Mouse (Mus musculus) limb, embryonic 13.5 days (tissue): ENCODE data around the gene S1pr4. TPM values are rescaled to one million over a fixed set of nuclear protein-coding genes. Genes with fewer than 3 reads are reported as not detected.

ENCODE experiments used
- ATAC-seq: fragments of 200-750 bp; cut with Nextera tagmentation; 2 replicates; pipeline ENCODE4 v1.8.0; 2017; ENCODE audit warnings: low read depth, moderate number of reproducible peaks, moderate TSS enrichment; ENCODE audit not compliant: low FRiP score
- H3K27ac ChIP-seq: fragments of 300-500 bp; sonication (generic); 2 replicates; pipeline ENCODE4 v1.5.1; 2015; ENCODE audit warnings: inconsistent platforms, mild to moderate bottlenecking, moderate library complexity
- H3K27me3 ChIP-seq: fragments of 300-500 bp; sonication (generic); 2 replicates; pipeline ENCODE4 v1.6.1; 2015; ENCODE audit warnings: mild to moderate bottlenecking, inconsistent platforms
- H3K36me3 ChIP-seq: fragments of 300-500 bp; sonication (generic); 2 replicates; pipeline ENCODE4 v1.6.1; 2015; ENCODE audit warnings: inconsistent platforms, mild to moderate bottlenecking, moderate library complexity
- H3K4me1 ChIP-seq: fragments of 300-500 bp; sonication (generic); 2 replicates; pipeline ENCODE4 v1.6.1; 2015; ENCODE audit warnings: inconsistent platforms
- H3K4me2 ChIP-seq: fragments of 300-500 bp; sonication (generic); replicated peaks from 2 replicates; pipeline ENCODE4 v1.6.1; 2015; ENCODE audit warnings: inconsistent platforms, mild to moderate bottlenecking, moderate library complexity
- H3K4me3 ChIP-seq: fragments of 300-500 bp; sonication (generic); 2 replicates; pipeline ENCODE4 v1.5.1; 2015; ENCODE audit warnings: moderate library complexity, mild to moderate bottlenecking, inconsistent platforms
- H3K9ac ChIP-seq: fragments of 300-500 bp; sonication (generic); 2 replicates; pipeline ENCODE4 v1.6.1; 2015; ENCODE audit warnings: mild to moderate bottlenecking, inconsistent platforms
- H3K9me3 ChIP-seq: fragments of 300-500 bp; sonication (generic); 2 replicates; pipeline ENCODE4 v1.6.1; 2016; ENCODE audit warnings: inconsistent platforms
- WGBS: fragments of 180-500 bp; shearing (Covaris S2); methylation state at CpG from one replicate; pipeline ENCODE4 v1.1.7; 2015; 5-methylcytosine and 5-hydroxymethylcytosine counted together
- polyA plus RNA-seq: library from polyadenylated mRNA; unstranded; fragments of >200 nt; fragmentation: Nextera tagmentation; extraction: Ambion mirVana; gene quantifications from 2 replicates; pipeline ENCODE4 v1.2.1, GENCODE M21; 2015

S1pr4 gene
- polyA plus RNA-seq, 1 experiment from 2014 or later = 0.53 TPM

DNA sequence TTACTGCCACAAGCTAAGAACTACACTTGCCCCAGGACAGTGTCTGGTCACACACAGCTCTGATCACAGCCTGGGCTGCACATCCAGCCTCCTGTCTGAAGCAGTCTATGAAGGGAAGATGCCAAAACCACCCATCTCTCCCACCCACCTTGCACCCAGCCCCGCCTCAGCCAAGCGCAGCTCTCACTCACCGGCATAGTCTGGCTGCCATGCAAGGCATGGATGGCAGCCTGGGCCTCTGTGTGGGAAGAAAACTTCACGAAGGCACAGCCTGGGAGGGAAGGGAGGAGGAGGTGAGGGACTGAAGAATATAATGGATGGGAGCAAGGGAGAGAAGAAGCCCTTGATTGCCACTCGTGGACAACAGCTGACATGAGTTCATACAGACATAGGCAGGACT is 30.7 kb downstream of the S1pr4 start:
- H3K27ac ChIP-seq = no peak overlapping the region
- no peak overlapping the region for H3K9ac ChIP-seq
- WGBS = 82% methylated on average over 5 of the region's 5 CpGs
- ATAC-seq = no peak
- H3K9me3 ChIP-seq = no peaks in the 10 kb centered on the region
- H3K4me3 ChIP-seq = no peak overlapping the region
- peaks cover 14% of the 10 kb centered on the region for H3K4me1 ChIP-seq
- H3K36me3 ChIP-seq = no peaks in the 10 kb centered on the region
- H3K27me3 ChIP-seq = peaks cover 100% of the 10 kb centered on the region
- H3K4me2 ChIP-seq = no peak overlapping the region

DNA sequence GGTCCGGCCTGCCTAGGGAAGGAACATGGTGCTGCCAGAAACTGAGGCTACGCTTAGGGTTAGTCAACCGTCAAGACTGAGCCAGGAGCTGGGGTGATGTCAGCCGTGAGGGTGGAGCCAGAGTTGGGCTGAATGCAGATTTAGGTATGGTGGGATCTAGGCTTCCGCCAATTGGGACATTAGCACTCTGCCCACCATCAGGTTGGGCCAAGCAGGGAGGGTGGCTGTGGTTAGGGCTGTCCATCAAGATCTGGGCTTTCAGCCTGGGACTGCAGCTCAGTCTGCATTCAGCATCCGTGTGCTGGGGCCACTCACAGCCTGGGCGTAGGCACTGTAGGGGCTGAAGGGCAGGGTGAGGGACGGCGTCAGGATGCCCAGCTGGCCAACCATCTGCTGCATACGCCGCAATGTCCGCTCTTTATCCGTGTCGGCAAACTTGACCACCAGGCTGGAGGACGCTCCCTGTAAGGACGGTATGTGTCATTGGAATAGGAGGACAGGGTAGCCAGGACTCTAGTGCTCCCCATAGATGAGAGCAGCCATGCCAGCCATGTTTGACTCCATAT is 32.2 kb downstream of the S1pr4 start:
- 85% methylated on average over 16 of the region's 16 CpGs for WGBS
- peaks cover 100% of the 10 kb centered on the region for H3K27me3 ChIP-seq
- ATAC-seq = no peak

DNA sequence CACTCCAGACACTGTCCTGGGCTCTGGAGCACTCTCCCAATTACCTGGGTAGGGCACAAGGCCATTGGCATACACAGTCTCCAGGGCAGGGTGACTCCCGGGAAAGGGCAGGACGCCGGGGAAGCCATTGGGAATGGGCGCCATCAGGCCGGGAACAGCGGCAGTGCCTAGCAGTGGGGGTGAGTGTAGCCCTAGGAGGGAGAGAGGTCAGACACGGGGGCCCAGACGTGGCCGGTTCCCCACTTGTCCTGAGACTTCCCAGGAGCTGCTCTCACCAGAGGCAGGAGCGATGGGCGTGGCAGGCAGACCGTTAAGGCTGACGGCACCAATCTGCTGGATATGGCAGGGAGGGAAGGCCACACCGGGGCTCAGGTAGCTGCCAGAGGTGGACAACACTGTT is 33.1 kb downstream of the S1pr4 start:
- H3K27me3 ChIP-seq = peaks cover 100% of the 10 kb centered on the region
- H3K27ac ChIP-seq = no peak overlapping the region
- no peaks in the 10 kb centered on the region for H3K36me3 ChIP-seq
- WGBS = 52% methylated on average over 14 of the region's 14 CpGs
- no peak overlapping the region for H3K4me2 ChIP-seq
- ATAC-seq = no peak
- H3K9ac ChIP-seq = no peak overlapping the region
- H3K9me3 ChIP-seq = no peaks in the 10 kb centered on the region
- H3K4me1 ChIP-seq = peaks cover 11% of the 10 kb centered on the region
- no peak overlapping the region for H3K4me3 ChIP-seq

More for the DNA sequence above, 32.2 kb downstream of the S1pr4 start:
- no peak overlapping the region for H3K4me2 ChIP-seq
- H3K9ac ChIP-seq = no peak overlapping the region
- no peak overlapping the region for H3K4me3 ChIP-seq
- no peak overlapping the region for H3K27ac ChIP-seq
- H3K9me3 ChIP-seq = no peaks in the 10 kb centered on the region
- H3K4me1 ChIP-seq = peaks cover 11% of the 10 kb centered on the region
- H3K36me3 ChIP-seq = no peaks in the 10 kb centered on the region

DNA sequence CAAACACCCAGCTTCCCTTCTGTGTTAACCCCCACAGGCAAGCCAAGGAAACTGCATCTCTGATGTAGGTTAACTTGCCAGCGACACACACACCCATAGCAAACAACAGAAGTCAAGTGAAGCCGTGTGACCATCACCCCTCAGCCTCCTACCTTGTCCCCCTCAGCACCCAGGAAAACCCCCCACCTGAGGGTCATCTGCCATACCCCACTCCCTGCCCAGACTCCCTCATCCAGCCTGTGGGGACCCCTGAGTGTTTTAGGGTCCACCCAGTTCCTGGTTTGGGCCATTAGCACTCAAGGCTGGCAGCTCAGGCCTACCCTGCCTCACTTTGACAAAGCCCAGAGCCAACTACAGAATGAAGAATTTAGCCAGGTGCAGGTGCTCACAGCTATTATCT is 33.9 kb downstream of the S1pr4 start:
- Histone ChIP-seq H3K9ac (no peak overlapping the region), H3K4me3 (no peak overlapping the region), H3K9me3 (no peaks in the 10 kb centered on the region), H3K4me1 (peaks cover 12% of the 10 kb centered on the region), H3K27ac (no peak overlapping the region), H3K4me2 (no peak overlapping the region), H3K36me3 (no peaks in the 10 kb centered on the region), H3K27me3 (peaks cover 100% of the 10 kb centered on the region)
- 81% methylated on average over 2 of the region's 2 CpGs for WGBS
- no peak for ATAC-seq

DNA sequence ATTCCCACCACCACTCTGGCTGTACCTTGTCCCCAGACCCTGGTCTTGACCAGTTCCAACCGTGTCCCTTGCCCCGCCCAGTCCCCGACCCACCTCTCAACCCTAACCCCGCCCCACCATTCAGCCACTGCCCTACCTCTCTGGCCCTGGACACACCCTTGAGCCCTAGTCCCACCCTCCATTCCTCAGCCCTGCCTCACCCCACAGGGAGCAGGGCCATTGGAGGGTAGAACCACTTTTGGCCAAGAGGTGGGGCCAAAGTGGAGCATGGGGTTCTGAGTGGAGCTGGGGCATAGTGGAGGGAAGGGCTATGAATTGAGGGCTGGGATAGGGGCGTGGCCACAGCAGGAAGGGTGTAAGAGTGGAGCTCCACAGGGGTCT is 34.7 kb downstream of the S1pr4 start:
- no peak overlapping the region for H3K27ac ChIP-seq
- no peak overlapping the region for H3K9ac ChIP-seq
- no peak overlapping the region for H3K4me3 ChIP-seq
- ATAC-seq = peak; percentile 10; the same call in 1 of the 2 replicates
- peaks cover 100% of the 10 kb centered on the region for H3K27me3 ChIP-seq
- H3K9me3 ChIP-seq = no peaks in the 10 kb centered on the region
- WGBS = 2% methylated on average over 5 of the region's 5 CpGs
- peaks cover 14% of the 10 kb centered on the region for H3K4me1 ChIP-seq
- H3K36me3 ChIP-seq = no peaks in the 10 kb centered on the region
- no peak overlapping the region for H3K4me2 ChIP-seq

DNA sequence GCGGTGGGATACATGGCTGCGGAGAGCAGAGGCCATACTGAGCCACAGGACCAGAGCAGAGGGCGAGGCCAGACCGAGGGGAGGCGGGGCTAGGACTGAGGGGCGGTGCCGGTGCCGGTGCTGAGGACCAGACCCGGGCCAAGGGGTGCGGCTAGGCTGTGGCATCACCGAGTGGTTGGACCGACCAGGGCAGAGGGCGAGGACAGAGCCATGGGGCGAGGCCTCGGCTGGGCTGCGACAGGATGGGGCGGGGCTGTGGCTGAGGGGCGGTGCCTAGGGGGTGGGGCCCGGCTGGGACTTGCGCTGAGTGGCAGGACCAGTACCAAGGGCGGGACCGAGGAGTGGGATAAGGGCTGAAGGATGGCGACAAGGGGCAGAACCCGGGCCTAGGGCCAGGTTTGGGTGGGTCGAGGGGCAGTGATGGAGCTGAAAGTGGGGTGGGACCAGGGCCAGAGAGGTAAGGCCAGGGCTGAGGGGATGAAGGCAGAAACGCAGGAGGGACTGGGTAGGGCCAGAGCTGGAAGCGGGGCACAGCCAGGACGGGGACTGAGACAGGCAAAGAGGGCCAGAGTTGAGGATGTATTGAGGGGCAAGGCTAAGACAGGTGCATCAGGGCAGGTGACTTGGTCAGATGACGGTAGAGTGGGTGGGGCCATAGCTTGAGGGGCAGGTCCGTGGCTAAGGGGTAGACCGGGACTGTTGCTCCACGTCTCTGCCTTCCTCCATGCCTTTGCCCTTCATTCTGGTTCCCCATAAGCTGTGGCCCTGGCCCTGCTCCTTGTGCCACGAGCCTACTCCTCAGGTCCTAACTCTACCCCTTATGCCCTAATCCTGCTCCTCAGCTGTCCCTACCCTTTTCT is 35.3 kb downstream of the S1pr4 start:
- Histone ChIP-seq H3K36me3 (no peaks in the 10 kb centered on the region), H3K27me3 (peaks cover 100% of the 10 kb centered on the region), H3K4me2 (peak overlapping the region; percentile 61), H3K9me3 (no peaks in the 10 kb centered on the region), H3K4me1 (peaks cover 14% of the 10 kb centered on the region), H3K9ac (no peak overlapping the region; the same call in 1 of the 2 replicates), H3K27ac (no peak overlapping the region), H3K4me3 (peak overlapping the region; percentile 41)
- 4% methylated on average over 28 of the region's 33 CpGs for WGBS
- peak; percentile 62 for ATAC-seq

DNA sequence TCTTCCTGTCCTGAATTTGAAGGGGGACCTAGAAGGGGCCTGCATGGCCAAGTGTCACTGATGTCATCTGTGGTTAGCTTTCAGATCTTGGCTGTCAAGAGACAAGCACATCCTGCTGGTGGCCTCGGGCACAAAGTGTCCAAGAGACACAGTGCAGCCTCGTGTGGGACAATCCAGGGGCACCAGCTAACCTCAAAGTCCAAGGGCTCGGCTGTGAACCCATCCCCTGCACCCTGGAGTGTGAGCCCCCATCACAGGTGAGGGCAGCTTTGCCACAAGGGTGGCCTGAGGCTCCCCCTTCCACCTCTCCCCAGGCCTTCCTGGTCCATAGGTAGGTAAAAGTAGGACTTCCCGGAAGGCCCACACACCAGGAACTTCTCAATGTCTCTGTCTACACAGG is 36.4 kb downstream of the S1pr4 start:
- 62% methylated on average over 4 of the region's 4 CpGs for WGBS
- Histone ChIP-seq H3K27me3 (peaks cover 100% of the 10 kb centered on the region), H3K9me3 (no peaks in the 10 kb centered on the region), H3K4me2 (0 out of 2 replicates have a peak overlapping the region, but pooled peaks have one; percentile 61), H3K9ac (no peak overlapping the region), H3K36me3 (no peaks in the 10 kb centered on the region), H3K4me3 (no peak overlapping the region), H3K4me1 (peaks cover 14% of the 10 kb centered on the region), H3K27ac (no peak overlapping the region)
- ATAC-seq = no peak

DNA sequence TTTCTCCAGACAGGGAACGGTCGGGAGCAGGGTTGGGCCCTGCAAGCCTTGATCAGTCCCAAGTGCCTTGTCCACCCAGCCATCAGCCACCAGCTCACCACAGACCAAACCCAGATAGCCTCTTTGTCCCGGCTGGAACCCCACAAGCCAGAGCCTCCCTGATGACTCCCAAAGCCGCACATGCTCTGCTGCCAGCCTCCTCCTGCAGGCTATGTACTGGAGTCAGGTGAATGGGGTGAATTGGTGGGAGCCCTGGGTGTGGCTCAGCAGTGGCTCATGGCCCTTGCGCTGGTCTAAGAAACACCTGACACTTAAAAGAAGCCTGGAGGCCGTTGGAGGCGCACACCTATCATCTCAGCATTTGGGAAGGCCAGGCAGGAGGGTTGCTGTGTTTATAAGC is 37.0 kb downstream of the S1pr4 start:
- 75% methylated on average over 7 of the region's 7 CpGs for WGBS
- no peak overlapping the region for H3K27ac ChIP-seq
- H3K27me3 ChIP-seq = peaks cover 100% of the 10 kb centered on the region
- H3K9me3 ChIP-seq = no peaks in the 10 kb centered on the region
- H3K4me3 ChIP-seq = no peak overlapping the region
- no peak overlapping the region for H3K4me2 ChIP-seq
- H3K9ac ChIP-seq = no peak overlapping the region
- H3K36me3 ChIP-seq = no peaks in the 10 kb centered on the region
- ATAC-seq = no peak
- H3K4me1 ChIP-seq = peaks cover 14% of the 10 kb centered on the region

DNA sequence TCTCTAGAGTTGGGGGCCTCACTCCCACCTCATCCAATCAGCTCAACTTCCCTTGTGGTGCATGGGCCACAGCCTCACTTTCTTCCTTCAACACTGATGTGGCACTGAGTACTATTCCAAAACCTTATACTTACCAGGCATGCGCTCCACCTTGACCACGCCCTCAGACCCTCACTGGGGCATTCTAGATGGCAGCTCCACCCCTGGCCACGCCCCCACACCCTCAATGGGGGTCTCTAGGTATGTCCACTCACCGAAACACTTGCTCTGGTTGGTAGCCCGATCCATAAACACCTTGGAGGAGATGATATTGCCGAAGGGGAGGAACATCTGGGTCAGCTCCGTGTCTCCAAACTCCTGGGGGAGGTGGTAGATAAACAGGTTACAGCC is 37.5 kb downstream of the S1pr4 start:
- 37% methylated on average over 7 of the region's 7 CpGs for WGBS
- no peak for ATAC-seq
- Histone ChIP-seq H3K4me1 (peaks cover 14% of the 10 kb centered on the region), H3K36me3 (no peaks in the 10 kb centered on the region), H3K4me3 (peak overlapping the region; percentile 8; the same call in 1 of the 2 replicates), H3K9me3 (no peaks in the 10 kb centered on the region), H3K9ac (no peak overlapping the region), H3K27me3 (peaks cover 100% of the 10 kb centered on the region), H3K4me2 (no peak overlapping the region), H3K27ac (no peak overlapping the region)

DNA sequence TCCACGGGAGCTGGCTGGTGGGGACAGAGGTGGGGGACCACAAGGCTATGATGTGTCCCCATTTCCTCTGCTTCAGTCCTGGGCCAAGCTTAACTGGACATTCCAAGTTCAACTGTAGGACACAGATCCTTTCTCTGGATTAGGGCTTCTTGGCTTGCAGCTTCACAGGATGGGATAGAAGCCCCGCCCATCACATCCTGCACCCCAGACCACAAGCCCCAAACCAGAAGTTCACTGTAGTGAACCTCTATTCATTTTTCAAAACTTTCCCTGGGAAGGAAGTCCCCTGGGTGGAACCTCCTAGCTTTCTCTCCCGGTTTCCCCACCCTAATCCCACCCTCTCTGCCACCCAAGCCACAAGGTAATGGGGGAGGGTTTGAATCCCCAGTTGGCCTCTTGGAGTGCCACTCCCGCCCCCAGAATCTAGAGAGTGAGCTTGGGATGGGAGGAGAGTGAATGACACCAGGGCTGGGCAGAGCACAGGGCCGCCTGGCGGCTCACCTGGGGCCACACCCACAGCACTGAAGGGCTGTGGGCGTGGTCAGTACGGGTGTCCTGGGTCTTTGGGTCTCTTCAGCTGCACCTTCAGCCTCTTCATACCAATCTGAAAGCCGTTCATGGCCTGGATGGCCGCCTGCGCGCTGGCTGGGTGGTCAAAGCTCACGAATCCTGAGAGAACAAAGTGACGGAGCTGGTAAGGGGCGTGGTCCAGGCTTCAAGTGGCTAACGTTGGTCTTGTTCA is 38.1 kb downstream of the S1pr4 start:
- no peak overlapping the region for H3K9ac ChIP-seq
- no peak for ATAC-seq
- H3K9me3 ChIP-seq = no peaks in the 10 kb centered on the region
- H3K27me3 ChIP-seq = peaks cover 100% of the 10 kb centered on the region
- H3K4me3 ChIP-seq = peak overlapping the region; percentile 8; the same call in 1 of the 2 replicates
- peak overlapping the region; percentile 37; the same call in 1 of the 2 replicates for H3K4me2 ChIP-seq
- peaks cover 14% of the 10 kb centered on the region for H3K4me1 ChIP-seq
- 6% methylated on average over 16 of the region's 16 CpGs for WGBS
- H3K27ac ChIP-seq = no peak overlapping the region
- no peaks in the 10 kb centered on the region for H3K36me3 ChIP-seq

DNA sequence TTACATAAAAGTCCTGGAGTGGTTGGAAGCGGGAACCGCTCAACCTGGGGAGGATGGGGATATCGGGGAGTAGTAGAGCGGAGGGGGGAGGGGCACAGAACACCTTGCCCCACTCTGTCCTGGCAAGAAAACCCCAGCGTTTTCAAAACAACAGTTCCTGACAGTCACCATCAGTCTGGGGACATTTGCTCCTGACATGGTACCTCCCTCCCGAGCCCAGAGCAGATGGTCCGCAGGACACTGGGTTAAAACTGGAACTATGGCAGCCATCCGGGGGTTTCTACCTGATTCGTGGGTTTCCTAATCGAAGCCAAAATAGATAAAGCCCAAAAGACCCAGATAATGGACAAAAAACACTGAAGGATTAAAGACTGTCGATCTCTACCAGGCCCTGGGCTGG is 39.0 kb downstream of the S1pr4 start:
- Histone ChIP-seq H3K4me1 (peaks cover 14% of the 10 kb centered on the region), H3K27ac (no peak overlapping the region), H3K9me3 (no peaks in the 10 kb centered on the region), H3K4me3 (no peak overlapping the region), H3K27me3 (peaks cover 100% of the 10 kb centered on the region), H3K4me2 (no peak overlapping the region), H3K9ac (no peak overlapping the region), H3K36me3 (no peaks in the 10 kb centered on the region)
- no peak for ATAC-seq
- 37% methylated on average over 11 of the region's 11 CpGs for WGBS

DNA sequence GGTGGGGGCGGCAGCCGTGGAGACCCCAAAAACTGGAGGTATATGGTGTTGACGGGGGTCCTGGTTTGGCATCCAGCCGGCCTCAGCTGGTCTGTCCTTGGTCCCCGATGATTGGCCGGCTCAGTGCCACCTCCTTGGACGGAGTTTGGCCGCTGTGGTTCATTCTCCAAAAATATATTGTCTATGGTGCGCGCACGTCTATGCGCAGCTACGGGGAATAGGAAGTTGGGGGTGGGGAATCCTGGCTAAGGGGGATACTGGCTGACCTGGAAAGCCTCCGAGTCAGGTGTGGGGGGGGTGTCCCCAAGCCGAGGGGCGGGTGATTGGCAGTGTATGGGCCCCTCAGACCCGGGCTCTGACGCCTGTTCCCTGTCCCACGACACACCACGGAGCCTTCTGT is 39.5 kb downstream of the S1pr4 start:
- Histone ChIP-seq H3K4me1 (peaks cover 14% of the 10 kb centered on the region), H3K27me3 (peaks cover 100% of the 10 kb centered on the region), H3K36me3 (no peaks in the 10 kb centered on the region), H3K4me2 (no peak overlapping the region), H3K4me3 (no peak overlapping the region), H3K27ac (no peak overlapping the region), H3K9me3 (no peaks in the 10 kb centered on the region), H3K9ac (no peak overlapping the region)
- ATAC-seq = no peak
- 28% methylated on average over 20 of the region's 20 CpGs for WGBS
